Mouse (Mus musculus) liver, adult 2 months (tissue): ENCODE results near the gene Hspa8.

Experiments
- CTCF ChIP-seq: fragments of 200-500 bp; IDR thresholded peaks from 2 replicates; pipeline ENCODE4 v1.5.1; 2011; ENCODE audit warnings: low read depth, low read length, control low read depth
- POLR2A ChIP-seq: fragments of 200-500 bp; IDR thresholded peaks from 2 replicates; pipeline ENCODE4 v1.6.1; 2011; ENCODE audit warnings: low read length, control low read depth; ENCODE audit not compliant: insufficient read depth; ENCODE audit errors: extremely low read depth

DNA sequence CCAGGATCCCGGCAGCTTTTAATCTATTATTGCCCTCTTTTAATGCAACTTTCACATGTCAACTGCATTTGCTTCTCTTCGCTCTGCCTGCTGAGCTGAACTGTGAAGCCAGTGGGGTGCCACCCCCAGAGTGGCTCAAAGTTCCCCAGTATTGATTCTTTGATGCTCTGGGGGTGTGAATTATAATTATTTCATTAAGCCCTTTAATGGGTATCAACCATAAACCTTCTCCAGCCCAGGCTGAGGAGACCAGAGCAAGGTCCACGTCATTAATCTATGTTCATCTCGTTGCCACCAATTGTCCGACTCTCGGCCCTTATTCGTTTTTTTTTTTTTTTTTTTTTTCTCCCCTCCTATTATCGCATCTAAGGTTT lies 8.1 kb downstream of the Hspa8 start:
- TF ChIP-seq POLR2A (no peak), CTCF (no peak)
